Mouse (Mus musculus) retina, adult 2 months (tissue): ENCODE results near the gene Ptprk.

ENCODE experiments used
- DNase-seq: peaks from one replicate; pipeline ENCODE4 v3.0.0-alpha.2; 2012; ENCODE audit warnings: low read depth, low spot score

Gene Ptprk

GRCm38 (mm10) chr10:28523992-28524735 is 449.5 kb downstream of the Ptprk start:
- DNase-seq: no peak

DNA sequence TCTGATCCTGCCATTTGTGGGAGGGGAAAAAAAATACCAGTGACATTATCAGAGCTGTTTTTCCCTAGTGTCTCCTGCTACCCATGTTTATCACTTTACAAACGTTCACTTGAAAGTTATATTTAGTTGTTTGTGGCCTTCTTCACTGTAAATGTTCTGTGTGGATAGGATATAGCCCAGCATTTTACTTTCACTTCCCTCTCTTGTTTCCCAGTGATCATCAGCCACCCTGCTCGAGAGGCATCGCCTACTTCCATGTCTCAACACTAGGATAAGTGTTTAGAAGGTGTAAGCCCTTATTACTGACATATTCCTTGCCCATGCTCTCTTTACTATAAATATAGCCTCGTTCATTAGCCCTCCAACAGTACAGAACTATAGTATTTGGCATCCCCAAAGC is 466.0 kb downstream of the Ptprk start:
- no peak for DNase-seq

DNA sequence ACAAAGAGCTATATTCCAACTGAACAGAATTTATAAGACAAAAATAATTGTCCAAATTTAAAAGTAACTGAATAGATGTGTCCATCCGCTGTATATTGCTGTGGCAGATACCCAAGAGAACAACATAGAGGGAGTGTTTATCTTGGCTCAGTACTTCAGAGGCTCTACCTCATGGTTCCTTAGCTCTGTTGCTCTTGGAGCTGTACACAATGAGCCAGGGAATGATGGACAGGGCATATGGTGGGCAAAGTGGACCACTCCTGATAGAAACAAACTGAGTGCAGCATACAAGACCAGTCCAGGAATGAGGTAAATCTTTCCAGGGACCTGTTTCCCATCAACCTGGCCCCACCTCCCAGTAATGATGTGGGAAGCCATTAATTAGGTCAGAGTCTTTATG is 468.1 kb downstream of the Ptprk start:
- no peak for DNase-seq

DNA sequence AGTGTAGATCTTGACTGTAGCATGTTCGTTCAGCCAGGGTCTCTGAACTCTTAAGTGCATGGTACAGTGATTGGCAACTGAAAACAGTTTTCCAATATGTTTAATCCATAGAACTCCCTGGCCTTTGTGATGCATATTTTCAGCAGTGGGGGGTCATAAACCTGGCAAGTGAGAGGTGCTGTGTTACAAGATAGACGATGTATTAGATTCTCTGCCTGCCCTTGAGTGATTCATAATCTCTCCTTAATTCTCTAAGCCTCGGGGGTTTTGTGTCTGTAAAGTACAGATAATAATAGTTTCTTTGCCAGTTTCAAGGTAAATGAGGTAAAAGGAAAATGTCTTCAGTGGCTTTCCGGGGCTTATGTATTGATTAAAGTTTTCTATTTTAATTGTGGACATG is 475.9 kb downstream of the Ptprk start:
- no peak for DNase-seq

DNA sequence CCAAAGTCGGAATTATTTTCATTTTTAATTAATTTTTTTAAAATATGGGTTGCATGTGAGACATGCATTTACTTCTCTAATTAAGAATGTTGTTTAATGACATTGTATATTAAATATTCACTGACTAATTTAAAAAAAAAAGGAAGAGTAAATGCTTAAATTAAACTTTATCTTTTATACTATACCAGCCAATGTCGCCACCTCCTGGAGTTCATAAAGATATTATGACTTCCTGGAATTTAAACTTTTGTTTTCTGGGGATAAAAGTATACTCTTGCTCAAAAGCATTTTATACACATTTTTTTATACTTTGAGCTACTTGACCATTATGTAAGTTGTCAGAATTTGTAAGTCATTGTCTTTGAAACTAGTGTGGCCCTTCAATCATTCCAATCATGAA is 477.4 kb downstream of the Ptprk start:
- no peak for DNase-seq

- DNase-seq: no peak
These were observed 489.6 kb downstream of the Ptprk start for GRCm38 (mm10) chr10:28564110-28564674.

- DNase-seq: no peak
These were observed 491.8 kb downstream of the Ptprk start for GRCm38 (mm10) chr10:28566378-28566777.

GRCm38 (mm10) chr10:28566828-28567227 is 492.2 kb downstream of the Ptprk start:
- DNase-seq: no peak

DNA sequence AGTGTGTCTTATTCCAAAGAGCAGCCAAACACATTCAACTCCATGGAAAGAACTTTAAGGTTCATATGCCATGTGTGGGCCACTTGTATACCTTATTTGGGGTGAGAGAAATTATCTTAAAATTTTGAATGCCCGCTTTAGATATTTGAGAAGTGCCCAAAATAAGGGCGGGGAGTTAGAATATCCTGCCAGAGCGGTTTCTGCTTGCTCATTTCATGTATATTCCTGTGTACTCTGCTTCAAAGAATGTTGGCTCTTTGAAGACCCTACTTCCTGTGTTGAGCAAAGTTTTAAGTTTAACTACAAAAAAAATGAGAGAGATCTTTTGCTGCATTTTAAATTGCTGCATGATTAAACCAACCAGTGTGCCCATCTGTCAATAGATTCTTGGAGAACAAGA is 492.8 kb downstream of the Ptprk start:
- DNase-seq: no peak

GRCm38 (mm10) chr10:28568047-28568446 is 493.4 kb downstream of the Ptprk start:
- DNase-seq: no peak

- no peak for DNase-seq
These were observed 505.0 kb downstream of the Ptprk start for GRCm38 (mm10) chr10:28579596-28579995.

DNA sequence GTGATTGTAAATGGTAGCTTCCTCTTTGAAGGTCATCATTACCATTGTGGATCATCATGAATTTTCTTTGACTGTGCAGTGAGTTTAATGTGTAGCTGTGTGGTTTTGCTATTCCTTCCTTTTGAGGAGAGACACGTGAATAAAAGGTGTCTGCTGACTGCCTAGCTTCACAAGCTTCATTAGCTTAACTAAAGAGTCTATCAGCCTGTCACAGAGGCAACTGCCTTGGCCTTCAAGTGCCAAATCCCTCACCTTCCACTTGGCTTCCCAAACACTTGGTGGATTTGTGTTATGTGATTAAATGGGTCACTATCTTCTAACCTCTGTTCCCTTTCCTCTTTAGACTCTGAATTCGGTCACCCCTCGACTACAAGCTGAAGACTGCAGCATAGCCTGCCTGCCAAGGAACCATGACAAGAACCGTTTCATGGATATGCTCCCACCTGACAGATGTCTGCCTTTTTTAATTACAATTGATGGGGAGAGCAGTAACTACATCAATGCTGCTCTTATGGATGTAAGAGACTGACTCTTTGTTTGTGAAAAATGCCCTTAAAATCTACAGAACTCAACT is 512.0 kb downstream of the Ptprk start:
- no peak for DNase-seq

DNA sequence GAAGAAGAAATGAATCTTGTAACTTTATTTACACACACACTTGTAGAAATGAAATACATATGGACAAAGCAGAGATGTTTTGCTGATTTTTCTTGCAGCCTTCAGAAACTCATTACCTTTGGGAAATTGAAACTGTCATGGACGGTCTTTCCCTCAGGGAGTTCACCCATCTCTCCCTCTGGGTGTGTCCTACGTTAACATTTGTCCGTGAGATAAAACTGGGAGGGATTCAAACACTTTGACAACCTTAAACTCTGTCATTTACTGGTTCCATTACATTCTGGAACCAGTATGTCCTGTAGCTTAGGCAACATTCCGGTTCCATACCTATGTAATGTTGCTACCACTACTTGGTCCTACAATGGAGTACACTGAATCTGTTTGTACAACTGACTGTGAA is 513.8 kb downstream of the Ptprk start:
- DNase-seq: no peak

DNA sequence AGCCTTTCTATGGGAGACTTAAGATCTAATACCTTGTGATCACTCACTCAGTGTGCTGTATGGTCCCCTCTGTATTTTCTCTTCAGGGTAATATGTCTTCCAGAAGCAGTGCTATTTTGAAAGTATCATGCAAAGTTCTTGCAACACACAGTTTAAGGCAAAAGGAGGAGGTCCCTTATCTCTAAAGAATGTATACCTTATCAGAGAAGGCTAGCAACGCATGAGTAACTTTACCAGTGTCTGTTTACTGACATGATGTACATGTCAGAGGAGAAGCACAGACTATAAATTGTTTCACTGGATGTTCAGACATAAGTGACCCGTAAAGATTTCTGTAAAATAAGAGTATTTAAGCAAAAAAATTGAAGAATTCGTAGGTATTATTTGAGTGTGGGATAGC is 516.2 kb downstream of the Ptprk start:
- DNase-seq: no peak

DNA sequence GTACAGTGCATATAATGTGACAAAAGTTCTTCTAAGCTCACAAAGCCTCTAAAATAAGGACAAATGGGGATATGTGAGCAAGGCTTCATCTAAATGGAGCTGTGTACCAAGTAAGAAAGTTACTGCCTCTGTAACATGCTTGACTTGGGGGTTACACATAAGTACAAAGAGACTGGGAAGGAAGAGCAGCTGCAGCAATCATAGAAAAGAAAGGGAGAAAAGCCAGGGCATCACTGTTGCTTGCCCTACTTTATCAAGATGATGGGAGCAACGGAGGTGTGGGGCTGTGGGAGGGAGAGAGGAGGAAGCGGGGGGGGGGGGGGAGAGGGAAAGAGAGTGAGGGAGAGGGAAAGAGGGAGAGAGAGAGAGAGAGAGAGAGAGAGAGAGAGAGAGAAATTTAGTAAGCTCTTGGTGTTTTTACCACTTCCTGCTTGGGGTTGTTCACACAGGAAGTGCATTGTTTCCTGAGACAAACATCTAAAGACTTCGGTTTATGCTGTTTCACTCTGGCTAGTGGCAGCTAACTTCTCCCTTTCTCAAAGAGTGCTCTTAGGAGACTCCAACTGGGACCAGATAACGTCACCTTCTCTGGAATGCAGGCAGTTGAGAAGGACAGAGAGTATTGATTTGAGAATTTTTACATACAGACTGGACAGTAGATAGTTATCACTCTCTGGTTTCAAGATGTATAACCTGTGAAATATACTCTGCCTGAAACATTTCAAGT is 519.1 kb downstream of the Ptprk start:
- DNase-seq: no peak

DNA sequence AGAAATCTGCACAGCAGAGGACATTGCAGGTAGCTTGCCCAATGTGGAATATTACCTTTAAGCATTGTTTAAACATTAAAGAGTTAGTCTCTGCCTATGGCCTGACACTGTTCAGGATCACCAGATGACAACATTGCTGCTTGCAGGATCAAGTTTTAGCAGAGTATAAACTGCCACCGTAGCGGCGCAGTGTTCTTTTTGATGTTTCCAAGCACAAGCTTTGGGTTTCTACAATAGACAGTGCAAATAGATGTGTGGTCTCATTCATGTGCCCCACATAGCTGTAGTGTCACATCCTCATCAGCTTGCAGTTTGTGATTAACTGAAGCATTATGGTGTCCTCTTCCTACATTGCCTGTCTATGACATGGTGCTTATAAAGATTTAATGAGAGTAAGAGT is 522.3 kb downstream of the Ptprk start:
- no peak for DNase-seq

DNA sequence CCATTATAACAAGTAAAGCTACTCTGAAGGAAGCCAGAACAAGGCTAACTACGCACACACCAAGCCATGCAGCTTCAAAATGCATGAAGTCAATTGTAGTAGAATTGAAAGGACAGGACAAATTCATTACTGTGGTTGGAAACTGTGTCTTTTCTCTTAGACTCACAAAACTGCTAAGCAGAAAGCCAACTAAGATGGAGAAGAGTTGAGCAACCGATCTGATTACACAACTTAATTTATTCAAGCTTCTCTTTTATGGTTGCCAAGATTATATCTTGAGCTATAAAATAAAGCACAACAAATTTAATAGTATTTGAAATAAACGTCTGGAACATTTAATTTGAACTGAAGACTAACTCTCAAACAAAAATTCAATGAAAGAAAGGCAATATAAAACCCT is 534.5 kb downstream of the Ptprk start:
- no peak for DNase-seq

- DNase-seq: no peak
These were observed 539.8 kb downstream of the Ptprk start for GRCm38 (mm10) chr10:28614396-28614795.

GRCm38 (mm10) chr10:28617203-28617602 is 542.6 kb downstream of the Ptprk start:
- no peak for DNase-seq

- DNase-seq: no peak
These were observed 543.4 kb downstream of the Ptprk start for GRCm38 (mm10) chr10:28618002-28618401.

- no peak for DNase-seq
These were observed 544.8 kb downstream of the Ptprk start for GRCm38 (mm10) chr10:28619415-28619814.

- DNase-seq: no peak
These were observed 561.5 kb downstream of the Ptprk start for GRCm38 (mm10) chr10:28636096-28636495.

DNA sequence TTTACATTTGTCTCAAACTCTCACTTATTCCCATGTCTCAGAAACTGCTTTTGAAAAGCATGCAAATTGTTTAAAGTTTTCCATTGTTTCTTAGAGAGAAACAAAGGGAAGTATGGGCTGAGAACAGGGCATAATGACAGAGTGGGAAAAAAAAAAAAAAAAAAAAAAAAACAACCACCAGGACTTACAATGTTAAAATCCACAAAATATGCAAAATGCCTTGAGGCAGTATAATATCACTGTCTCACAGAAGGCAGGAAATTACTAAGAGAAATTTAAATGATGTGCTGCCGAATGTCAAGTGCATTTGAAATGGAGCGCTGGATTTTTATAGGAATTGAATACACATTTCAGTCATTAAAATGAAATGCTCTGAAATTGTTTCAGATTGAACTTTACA is 567.3 kb downstream of the Ptprk start:
- no peak for DNase-seq
